Mouse (Mus musculus) bone marrow, adult 2 months (tissue): ENCODE data around the gene Spock1. TPM values are rescaled to one million over a fixed set of nuclear protein-coding genes. Genes with fewer than 3 reads are reported as not detected.

Source experiments
- H3K27ac ChIP-seq: fragments of 200-500 bp; 2 replicates; pipeline ENCODE4 v1.5.1; 2012; ENCODE audit warnings: low read depth, mild to moderate bottlenecking, control low read depth, inconsistent platforms, low read length; ENCODE audit not compliant: control insufficient read depth, poor library complexity, insufficient read depth
- H3K4me1 ChIP-seq: fragments of 200-500 bp; 2 replicates; pipeline ENCODE4 v1.6.1; 2011; ENCODE audit warnings: low read length; ENCODE audit not compliant: control insufficient read depth, insufficient read depth
- H3K4me3 ChIP-seq: fragments of 200-500 bp; replicated peaks from 2 replicates; pipeline ENCODE3; 2011; ENCODE audit warnings: mild to moderate bottlenecking, low read depth, low read length, control low read depth; ENCODE audit not compliant: control insufficient read depth
- CTCF ChIP-seq: fragments of 200-500 bp; IDR thresholded peaks from 2 replicates; pipeline ENCODE4 v1.5.1; 2011; ENCODE audit warnings: low read length, control low read depth; ENCODE audit not compliant: control insufficient read depth, insufficient read depth
- POLR2A ChIP-seq: fragments of 200-500 bp; IDR thresholded peaks from 2 replicates; pipeline ENCODE4 v1.6.1; 2011; ENCODE audit warnings: low read depth, mild to moderate bottlenecking, control low read depth, low read length, borderline replicate concordance; ENCODE audit not compliant: control insufficient read depth
- WGBS: fragments of 180-500 bp; shearing (Covaris S2); methylation state at CpG from one replicate; pipeline ENCODE4 v1.1.7; 2018; 5-methylcytosine and 5-hydroxymethylcytosine counted together
- polyA plus RNA-seq: library from polyadenylated mRNA; stranded (reverse); fragments of >200 nt; gene quantifications from 2 replicates; pipeline ENCODE4 v1.2.4, GENCODE M21; 2011; ENCODE audit warnings: low replicate concordance; ENCODE audit not compliant: missing spikeins, insufficient read depth, insufficient read length

Gene Spock1
- polyA plus RNA-seq, 1 experiment, result 0.87 TPM

DNA sequence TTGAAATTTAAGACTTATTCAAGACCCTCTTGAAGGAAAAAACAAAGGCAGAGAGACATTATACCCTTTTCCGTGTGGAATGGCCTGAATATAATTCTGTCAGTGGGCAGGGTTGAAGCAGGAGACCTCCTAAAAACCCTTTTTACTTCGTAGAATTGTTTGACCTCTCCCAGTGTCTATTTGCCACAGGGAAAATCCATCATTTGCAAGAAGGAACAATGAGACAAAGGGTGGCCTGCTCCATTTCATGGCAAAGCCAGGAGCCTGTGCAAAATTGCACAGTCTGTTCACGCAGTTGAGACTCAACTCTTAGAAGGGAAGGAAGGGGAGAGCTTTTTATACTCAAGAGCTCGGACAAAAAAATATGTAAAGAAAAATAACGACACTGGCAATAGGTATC is 22.6 kb upstream of the Spock1 start:
- TF ChIP-seq POLR2A (no peak), CTCF (no peak)
- Histone ChIP-seq H3K27ac (no peak overlapping the region), H3K4me3 (no peak overlapping the region), H3K4me1 (no peaks in the 10 kb centered on the region)
- 70% methylated on average over 5 of the region's 5 CpGs for WGBS

DNA sequence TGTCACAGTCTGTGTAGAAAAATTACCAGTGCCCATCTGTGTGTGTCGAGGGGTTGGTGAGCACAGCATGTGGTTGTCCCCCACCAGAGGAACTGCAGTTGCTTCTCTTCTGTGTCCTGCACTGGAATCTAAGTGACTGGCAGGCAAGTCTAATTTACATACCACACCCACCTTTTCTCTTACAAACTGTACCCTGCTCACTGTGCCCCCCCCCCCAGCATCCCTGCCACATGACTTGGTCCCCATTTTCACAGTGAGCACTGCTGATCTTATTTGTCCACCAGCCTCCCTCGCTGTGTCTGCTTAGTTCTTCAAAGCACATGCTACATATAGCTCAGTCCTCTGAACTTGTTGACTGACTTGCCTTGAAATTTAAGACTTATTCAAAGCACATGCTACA is 22.2 kb upstream of the Spock1 start:
- no peak overlapping the region for H3K27ac ChIP-seq
- TF ChIP-seq POLR2A (no peak), CTCF (no peak)
- no peaks in the 10 kb centered on the region for H3K4me1 ChIP-seq
- H3K4me3 ChIP-seq, result no peak overlapping the region
- whole genome bisulfite sequencing, result 55% methylated on average over 2 of the region's 2 CpGs

DNA sequence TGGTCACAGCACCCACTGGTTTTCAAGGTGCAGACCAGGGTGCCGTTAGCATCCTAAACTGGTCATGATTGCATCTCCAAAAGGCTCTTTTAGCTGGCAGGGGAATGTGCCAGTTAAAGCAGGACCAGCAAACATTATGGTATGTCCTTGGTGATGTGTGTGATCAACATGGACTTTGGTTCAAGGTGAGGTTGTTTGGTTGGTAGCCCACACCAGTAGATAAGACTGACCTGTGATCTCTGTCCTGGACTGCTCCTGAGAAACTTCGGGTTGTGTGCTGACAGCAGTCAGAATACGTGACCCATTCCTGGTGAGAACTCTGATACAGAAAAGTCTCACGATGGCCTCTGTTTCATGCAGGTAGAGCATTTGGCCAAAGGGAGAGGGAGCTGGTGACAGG is 11.8 kb upstream of the Spock1 start:
- 83% methylated on average over 4 of the region's 4 CpGs for WGBS
- TF ChIP-seq CTCF (no peak), POLR2A (no peak)
- H3K27ac ChIP-seq, result no peak overlapping the region
- H3K4me1 ChIP-seq, result no peaks in the 10 kb centered on the region
- no peak overlapping the region for H3K4me3 ChIP-seq

DNA sequence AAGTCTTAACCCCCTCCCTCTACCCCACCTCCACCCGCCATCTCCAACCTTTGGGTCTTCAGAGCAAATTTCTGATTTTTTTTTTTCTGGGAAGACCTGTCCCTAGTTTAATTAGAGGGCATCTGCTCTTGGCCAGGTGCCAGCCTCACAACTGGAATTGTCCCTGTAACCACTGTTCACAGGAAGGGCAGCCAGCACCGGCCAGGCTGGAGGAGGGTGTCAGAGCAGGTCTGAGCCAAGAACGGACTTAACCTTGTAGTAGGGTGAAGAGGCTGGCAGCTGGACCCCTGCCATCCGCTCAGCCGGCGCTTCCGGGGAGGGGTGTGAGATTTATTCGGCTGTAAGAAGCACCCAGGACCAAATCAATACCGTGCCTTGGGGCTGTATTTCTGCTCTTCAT is 3.0 kb upstream of the Spock1 start:
- WGBS, result 84% methylated on average over 9 of the region's 9 CpGs
- H3K27ac ChIP-seq, result no peak overlapping the region
- no peaks in the 10 kb centered on the region for H3K4me1 ChIP-seq
- no peak overlapping the region for H3K4me3 ChIP-seq
- TF ChIP-seq POLR2A (no peak), CTCF (no peak)

DNA sequence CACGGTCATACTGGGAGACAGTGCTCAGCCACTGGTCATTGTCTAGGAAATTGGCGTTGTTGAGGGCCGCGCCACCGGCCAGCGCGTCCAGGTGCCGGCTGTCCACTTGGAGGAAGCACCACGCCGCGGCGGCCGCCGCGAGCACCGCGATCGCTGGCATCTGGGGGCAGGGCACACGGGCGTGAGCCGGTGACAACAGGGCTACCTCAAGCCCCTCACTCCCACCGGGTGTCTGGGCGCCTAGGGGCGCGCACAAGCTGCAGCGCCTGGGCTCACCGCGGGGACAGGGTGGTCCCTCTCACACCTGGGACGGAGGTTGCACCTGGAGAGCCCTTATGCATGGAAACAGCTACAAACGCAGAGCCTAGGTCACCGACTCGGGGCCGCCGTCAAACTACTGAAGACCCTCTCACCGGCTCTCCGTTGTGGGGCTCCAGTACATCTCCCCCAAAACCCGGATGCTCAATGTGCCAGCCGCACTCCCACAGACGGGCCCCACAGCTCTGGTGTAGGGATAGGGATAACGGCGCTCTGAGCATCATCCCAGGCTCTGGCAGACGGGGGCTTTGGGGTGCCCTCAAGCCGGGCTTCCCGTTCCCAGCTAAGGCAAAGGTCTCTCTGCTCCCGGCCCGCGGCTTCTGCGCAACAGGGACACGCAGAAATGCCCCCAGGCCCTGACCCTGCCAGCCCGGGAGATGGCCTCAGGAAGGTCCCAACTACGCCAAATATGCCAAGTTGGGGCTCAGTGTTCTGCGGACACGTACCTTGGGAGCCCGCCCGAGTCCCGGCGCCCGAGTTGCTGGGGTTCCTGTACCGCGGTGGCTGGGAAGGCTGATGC is 485 bp downstream of the Spock1 start:
- Histone ChIP-seq H3K27ac (no peak overlapping the region; the same call in 1 of the 2 replicates), H3K4me1 (no peaks in the 10 kb centered on the region), H3K4me3 (no peak overlapping the region)
- TF ChIP-seq CTCF (no peak), POLR2A (no peak)
- 7% methylated on average over 60 of the region's 60 CpGs for WGBS

DNA sequence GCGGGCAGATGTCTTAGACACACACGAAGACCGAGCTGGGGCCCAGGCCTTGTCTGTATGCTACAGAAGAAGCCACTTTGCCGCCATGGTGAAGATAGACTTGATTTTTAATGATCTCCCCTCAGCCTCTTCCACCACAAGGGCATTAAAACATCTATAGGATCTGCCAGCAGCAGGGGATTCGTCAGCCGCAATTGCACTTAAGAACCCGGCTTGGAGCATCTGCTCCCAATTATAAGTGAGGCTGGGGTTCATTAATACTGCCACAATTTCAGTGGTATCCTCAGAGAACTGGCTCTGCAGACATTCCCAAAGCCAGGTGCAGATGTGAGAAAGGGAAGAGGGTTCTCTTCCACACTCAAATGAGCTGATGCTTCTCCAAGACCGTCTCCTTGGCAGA is 13.5 kb downstream of the Spock1 start:
- TF ChIP-seq POLR2A, result no peak
- no peak for TF ChIP-seq CTCF
- H3K27ac ChIP-seq, result no peak overlapping the region
- no peak overlapping the region for H3K4me3 ChIP-seq
- 87% methylated on average over 8 of the region's 8 CpGs for WGBS
- no peaks in the 10 kb centered on the region for H3K4me1 ChIP-seq

DNA sequence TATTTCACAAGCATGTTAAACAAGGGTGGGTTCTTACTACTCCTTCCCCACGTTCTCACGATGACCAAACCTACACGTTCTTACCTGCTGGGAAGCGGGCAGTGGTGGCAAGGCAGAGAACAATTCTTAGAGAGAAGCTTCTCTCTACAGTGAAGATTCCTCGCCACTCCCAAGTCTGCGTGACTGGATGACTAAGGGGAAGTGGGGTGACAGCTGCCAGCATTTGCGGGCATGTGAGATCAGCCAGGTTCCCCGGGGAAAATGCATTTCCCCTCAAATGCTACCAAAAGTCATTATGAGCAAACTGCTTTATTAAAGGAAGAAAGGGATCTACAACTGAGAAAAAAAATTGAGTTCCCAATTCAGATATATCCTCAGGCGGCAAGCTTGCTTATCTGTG is 18.4 kb downstream of the Spock1 start:
- Histone ChIP-seq H3K4me3 (no peak overlapping the region), H3K27ac (no peak overlapping the region), H3K4me1 (no peaks in the 10 kb centered on the region)
- TF ChIP-seq CTCF (no peak), POLR2A (no peak)
- 44% methylated on average over 9 of the region's 9 CpGs for WGBS

DNA sequence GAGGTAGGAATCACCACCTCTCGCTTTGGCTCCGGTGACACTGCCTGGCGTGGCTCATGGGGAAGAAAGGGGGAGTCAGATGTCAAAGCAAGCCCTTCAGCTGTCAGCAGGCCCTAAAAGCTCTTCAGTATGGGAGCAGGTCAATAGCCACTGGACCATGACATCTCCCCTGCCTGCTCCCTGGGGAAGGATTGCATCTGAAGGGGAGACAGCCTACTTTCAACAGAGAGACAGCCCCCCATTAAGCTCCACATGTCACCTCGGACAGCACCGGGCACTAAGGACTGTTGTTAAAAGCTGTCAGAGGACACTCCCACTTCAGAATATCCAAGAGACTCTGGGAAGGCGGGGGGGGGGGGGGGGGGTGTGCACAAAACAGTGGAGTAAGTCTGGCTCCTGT is 19.1 kb downstream of the Spock1 start:
- no peak for TF ChIP-seq CTCF
- TF ChIP-seq POLR2A, result no peak
- Histone ChIP-seq H3K27ac (no peak overlapping the region), H3K4me3 (no peak overlapping the region), H3K4me1 (no peaks in the 10 kb centered on the region)
- WGBS, result 21% methylated on average over 6 of the region's 6 CpGs
